Mouse (Mus musculus): ENCODE measurements around the gene Myadml2. TPM values are rescaled to one million over a fixed set of nuclear protein-coding genes. Genes with fewer than 3 reads are reported as not detected.

Gene Myadml2
- polyA plus RNA-seq (2015; fragmentation: Nextera tagmentation; extraction: Ambion mirVana), result 13.0 and 13.9 TPM in 2 replicates

GRCm38 (mm10) chr11:120648001-120648476, at the start of gene Myadml2:
Gene Myadml2, minus strand, starts transcription at chr11:120648158.
- Histone ChIP-seq H3K4me3 (peak within 1 kb of the TSS; percentile 60), H3K4me1 (peaks cover 21% of the 10 kb centered on the region), H3K9me3 (no peaks in the 10 kb centered on the region), H3K9ac (peak within 1 kb of the TSS; percentile 86), H3K36me3 (no peaks in the 10 kb centered on the region), H3K27me3 (replicated peaks) (peaks cover 21% of the 10 kb centered on the region), H3K27ac (replicated peaks) (peak within 1 kb of the TSS; percentile 92), H3K4me2 (peak within 1 kb of the TSS; percentile 74)
- WGBS, result 5% methylated on average over 13 of the region's 13 CpGs
- no peak for ATAC-seq (ENCODE audit: extremely low read depth, insufficient number of reproducible peaks, low FRiP score, low TSS enrichment)

- WGBS, result 29% methylated on average over 10 of the region's 10 CpGs
- Histone ChIP-seq H3K4me2 (no peak overlapping the region), H3K9me3 (no peaks in the 10 kb centered on the region), H3K4me1 (peaks cover 48% of the 10 kb centered on the region), H3K9ac (peak overlapping the region; percentile 68), H3K36me3 (peaks cover 64% of the 10 kb centered on the region), H3K27me3 (replicated peaks) (no peaks in the 10 kb centered on the region), H3K27ac (replicated peaks) (peak overlapping the region; percentile 84), H3K4me3 (no peak overlapping the region)
- no peak; the same call in 1 of the 2 replicates for ATAC-seq (ENCODE audit: extremely low read depth, insufficient number of reproducible peaks, low FRiP score, low TSS enrichment)
These were observed 49.8 kb upstream of the Myadml2 start for GRCm38 (mm10) chr11:120697741-120698140.

DNA sequence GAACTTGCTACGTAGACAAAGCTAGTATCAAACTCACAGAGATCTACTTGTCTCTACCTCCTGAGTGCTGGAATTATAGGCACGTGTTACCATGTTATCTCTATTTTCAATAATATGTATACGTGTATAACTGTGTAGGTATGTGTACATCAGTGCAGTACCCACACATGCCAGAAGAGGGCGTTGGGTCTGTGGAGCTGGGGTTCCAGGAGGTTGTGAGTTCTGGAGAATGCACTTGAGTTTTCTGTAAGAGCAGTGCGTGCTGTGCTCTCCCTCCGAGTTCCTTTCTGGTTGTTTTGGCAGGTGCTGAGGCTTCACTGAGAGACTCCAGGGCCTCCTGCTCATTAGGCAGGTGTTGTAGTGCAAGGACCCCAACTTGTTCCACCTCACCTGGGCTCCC, 48.6 kb upstream of the Myadml2 start:
- Histone ChIP-seq H3K36me3 (peaks cover 59% of the 10 kb centered on the region), H3K27me3 (replicated peaks) (no peaks in the 10 kb centered on the region), H3K9me3 (no peaks in the 10 kb centered on the region), H3K4me1 (peaks cover 58% of the 10 kb centered on the region), H3K9ac (no peak overlapping the region), H3K27ac (replicated peaks) (0 out of 2 replicates have a peak overlapping the region, but pooled peaks have one; percentile 84), H3K4me3 (no peak overlapping the region), H3K4me2 (no peak overlapping the region)
- ATAC-seq (ENCODE audit: extremely low read depth, insufficient number of reproducible peaks, low FRiP score, low TSS enrichment), result no peak
- 83% methylated on average over 6 of the region's 6 CpGs for WGBS

DNA sequence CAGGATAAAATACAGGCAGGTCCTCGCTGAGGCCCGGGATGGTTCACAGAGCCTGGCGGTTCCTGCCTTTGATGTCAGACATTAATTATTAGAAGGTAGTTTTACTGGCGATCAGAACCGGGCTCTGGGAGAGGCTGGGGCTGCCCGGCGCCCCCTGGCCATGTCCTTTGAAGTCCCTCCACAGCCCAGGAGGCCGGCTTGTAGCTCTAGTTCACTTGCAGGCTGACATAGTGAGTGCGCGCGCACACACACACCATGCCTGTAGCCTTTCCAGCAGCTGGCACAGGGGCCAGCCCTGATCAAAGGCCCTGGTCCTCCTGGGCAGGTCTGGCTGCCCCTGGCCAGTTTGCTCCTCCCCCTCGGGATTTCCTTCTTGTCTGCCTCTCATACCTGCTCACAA, 47.7 kb upstream of the Myadml2 start:
- Histone ChIP-seq H3K4me2 (0 out of 2 replicates have a peak overlapping the region, but pooled peaks have one; percentile 18), H3K27me3 (replicated peaks) (no peaks in the 10 kb centered on the region), H3K4me3 (no peak overlapping the region), H3K27ac (replicated peaks) (peak overlapping the region; percentile 76), H3K9ac (peak overlapping the region; percentile 61), H3K9me3 (no peaks in the 10 kb centered on the region), H3K36me3 (peaks cover 56% of the 10 kb centered on the region), H3K4me1 (peaks cover 58% of the 10 kb centered on the region)
- ATAC-seq (ENCODE audit: extremely low read depth, insufficient number of reproducible peaks, low FRiP score, low TSS enrichment), result no peak
- WGBS, result 57% methylated on average over 12 of the region's 12 CpGs

- 19% methylated on average over 4 of the region's 4 CpGs for WGBS
- peak overlapping the region; percentile 76 for H3K27ac ChIP-seq (replicated peaks)
- H3K4me1 ChIP-seq, result peaks cover 58% of the 10 kb centered on the region
- no peaks in the 10 kb centered on the region for H3K9me3 ChIP-seq
- H3K9ac ChIP-seq, result peak overlapping the region; percentile 61
- ATAC-seq (ENCODE audit: extremely low read depth, insufficient number of reproducible peaks, low FRiP score, low TSS enrichment), result peak; percentile 37; the same call in 1 of the 2 replicates
- peaks cover 57% of the 10 kb centered on the region for H3K36me3 ChIP-seq
- no peaks in the 10 kb centered on the region for H3K27me3 ChIP-seq (replicated peaks)
- peak overlapping the region; percentile 18; the same call in 1 of the 2 replicates for H3K4me2 ChIP-seq
- no peak overlapping the region for H3K4me3 ChIP-seq
These were observed 47.2 kb upstream of the Myadml2 start for GRCm38 (mm10) chr11:120695184-120695583.

DNA sequence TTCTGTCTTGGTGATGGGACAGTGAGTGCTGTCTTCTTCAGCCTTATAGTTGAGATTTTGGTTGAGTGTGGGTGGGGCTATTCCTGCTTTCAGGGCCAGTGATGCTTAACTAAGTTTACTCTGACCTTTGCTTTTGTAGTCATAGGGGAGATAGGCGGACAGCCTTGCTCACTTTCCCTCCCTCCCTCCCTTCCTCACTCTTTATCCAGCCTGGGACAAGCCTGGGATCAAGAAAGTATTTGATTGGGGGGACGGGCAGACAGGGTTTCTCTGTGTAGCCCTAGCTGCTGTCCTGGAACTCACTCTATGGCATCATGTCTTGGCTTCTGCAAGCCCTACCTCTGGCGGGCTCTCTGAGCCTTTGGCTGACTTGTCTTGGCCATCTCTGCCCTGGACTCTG, 45.5 kb upstream of the Myadml2 start:
- Histone ChIP-seq H3K4me2 (no peak overlapping the region), H3K9me3 (no peaks in the 10 kb centered on the region), H3K4me3 (no peak overlapping the region), H3K9ac (no peak overlapping the region), H3K4me1 (peaks cover 50% of the 10 kb centered on the region), H3K27ac (replicated peaks) (no peak overlapping the region), H3K27me3 (replicated peaks) (no peaks in the 10 kb centered on the region), H3K36me3 (peaks cover 64% of the 10 kb centered on the region)
- 75% methylated on average over 3 of the region's 3 CpGs for WGBS
- ATAC-seq (ENCODE audit: extremely low read depth, insufficient number of reproducible peaks, low FRiP score, low TSS enrichment), result no peak

DNA sequence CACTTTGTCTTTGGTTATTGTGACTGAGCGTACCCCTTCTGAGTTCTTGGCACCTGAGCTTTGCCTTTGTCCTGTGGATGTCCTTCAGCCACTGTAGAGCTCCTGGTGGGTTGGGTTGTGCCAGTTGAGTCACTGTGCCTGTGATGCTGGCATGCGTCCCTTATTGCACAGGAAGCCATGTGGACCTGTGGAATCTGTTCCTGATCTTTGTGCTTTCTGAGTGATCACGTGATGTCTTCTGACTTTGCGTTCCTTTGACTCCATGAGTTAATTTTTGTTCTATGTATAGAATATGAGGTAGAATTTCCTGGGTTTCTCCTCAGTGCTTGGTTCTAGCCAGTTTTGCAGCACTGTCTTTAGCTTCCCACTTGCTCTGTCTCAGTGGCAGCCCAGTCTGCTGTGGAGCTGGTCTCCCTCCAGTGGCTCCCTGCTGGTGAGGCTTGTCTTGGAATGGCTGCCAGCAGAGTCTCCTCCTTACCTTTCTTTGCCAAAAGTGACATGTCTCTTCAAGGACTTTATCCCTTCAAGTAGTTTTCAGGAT, 44.6 kb upstream of the Myadml2 start:
- H3K27me3 ChIP-seq (replicated peaks), result no peaks in the 10 kb centered on the region
- H3K4me1 ChIP-seq, result peaks cover 40% of the 10 kb centered on the region
- ATAC-seq (ENCODE audit: extremely low read depth, insufficient number of reproducible peaks, low FRiP score, low TSS enrichment), result no peak
- no peak overlapping the region for H3K4me3 ChIP-seq
- no peaks in the 10 kb centered on the region for H3K9me3 ChIP-seq
- H3K9ac ChIP-seq, result no peak overlapping the region
- peaks cover 73% of the 10 kb centered on the region for H3K36me3 ChIP-seq
- H3K27ac ChIP-seq (replicated peaks), result 0 out of 2 replicates have a peak overlapping the region, but pooled peaks have one; percentile 10
- H3K4me2 ChIP-seq, result no peak overlapping the region
- WGBS, result 80% methylated on average over 4 of the region's 4 CpGs

- peaks cover 19% of the 10 kb centered on the region for H3K4me1 ChIP-seq
- H3K27me3 ChIP-seq (replicated peaks), result no peaks in the 10 kb centered on the region
- no peak overlapping the region for H3K4me3 ChIP-seq
- H3K4me2 ChIP-seq, result no peak overlapping the region
- H3K9me3 ChIP-seq, result no peaks in the 10 kb centered on the region
- ATAC-seq (ENCODE audit: extremely low read depth, insufficient number of reproducible peaks, low FRiP score, low TSS enrichment), result no peak
- WGBS, result 81% methylated on average over 3 of the region's 3 CpGs
- peaks cover 79% of the 10 kb centered on the region for H3K36me3 ChIP-seq
- H3K27ac ChIP-seq (replicated peaks), result no peak overlapping the region
- no peak overlapping the region for H3K9ac ChIP-seq
These were observed 41.4 kb upstream of the Myadml2 start for GRCm38 (mm10) chr11:120689365-120689764.

DNA sequence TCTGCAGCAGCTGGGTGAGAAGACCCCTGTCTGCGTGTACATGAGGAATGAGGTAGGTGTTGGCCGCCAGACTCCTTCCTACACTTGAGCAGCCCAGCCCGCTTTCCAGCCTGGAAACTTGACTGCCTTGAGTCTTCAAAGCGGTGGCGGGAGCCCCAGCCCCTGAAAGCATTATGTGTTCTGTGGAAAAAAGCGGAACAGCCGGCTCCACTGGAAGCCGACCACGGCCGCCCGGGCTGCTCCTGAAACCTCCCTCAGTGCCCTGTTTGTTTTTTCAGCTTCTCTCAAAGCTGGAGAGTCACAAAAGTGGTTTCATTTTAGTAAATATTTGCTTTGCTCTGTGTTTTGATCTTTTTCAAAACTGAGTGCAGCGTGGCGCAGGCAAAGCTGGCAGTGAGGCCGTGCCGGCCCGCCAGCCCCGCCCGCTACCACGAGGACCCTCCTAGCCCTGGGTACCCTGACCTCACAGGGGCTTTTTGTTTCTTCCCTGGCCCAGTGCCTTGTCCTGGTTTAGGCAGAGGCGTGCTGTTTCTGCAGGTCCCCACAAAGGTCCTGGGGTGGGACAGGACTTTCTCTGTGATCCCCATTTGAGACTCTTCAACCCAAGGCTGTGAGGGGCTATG, 38.8 kb upstream of the Myadml2 start:
- ATAC-seq (ENCODE audit: extremely low read depth, insufficient number of reproducible peaks, low FRiP score, low TSS enrichment), result no peak
- Histone ChIP-seq H3K36me3 (peaks cover 74% of the 10 kb centered on the region), H3K4me2 (no peak overlapping the region), H3K27ac (replicated peaks) (peak overlapping the region; percentile 24; the same call in 1 of the 2 replicates), H3K27me3 (replicated peaks) (no peaks in the 10 kb centered on the region), H3K9ac (peak overlapping the region; percentile 24; the same call in 1 of the 2 replicates), H3K4me3 (no peak overlapping the region), H3K4me1 (peaks cover 9% of the 10 kb centered on the region), H3K9me3 (no peaks in the 10 kb centered on the region)
- WGBS, result 86% methylated on average over 20 of the region's 20 CpGs

DNA sequence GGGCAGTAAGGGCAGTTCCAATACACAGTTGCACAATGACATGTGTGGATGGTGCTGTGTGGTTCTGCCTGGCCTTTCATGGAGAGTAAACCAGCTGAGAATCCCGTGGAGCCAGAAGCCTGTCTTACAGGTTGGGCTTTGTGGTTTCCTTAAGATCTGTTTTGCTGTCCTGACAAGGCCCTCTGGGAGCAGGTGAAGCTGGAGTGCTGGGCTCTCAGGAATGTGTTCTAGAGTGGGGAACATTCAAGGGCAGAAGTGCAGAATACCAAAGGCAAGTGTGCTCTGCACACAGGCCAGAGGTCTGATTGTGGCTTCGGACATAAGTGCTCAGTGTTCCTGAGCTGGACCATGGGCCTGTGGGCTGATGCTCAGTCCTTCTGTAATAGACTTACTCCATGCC, 36.7 kb upstream of the Myadml2 start:
- Histone ChIP-seq H3K9ac (no peak overlapping the region), H3K4me3 (no peak overlapping the region)
- no peak for ATAC-seq (ENCODE audit: extremely low read depth, insufficient number of reproducible peaks, low FRiP score, low TSS enrichment)

GRCm38 (mm10) chr11:120684086-120684485, 36.1 kb upstream of the Myadml2 start:
- H3K27ac ChIP-seq (replicated peaks), result no peak overlapping the region
- peaks cover 76% of the 10 kb centered on the region for H3K36me3 ChIP-seq
- no peak for ATAC-seq (ENCODE audit: extremely low read depth, insufficient number of reproducible peaks, low FRiP score, low TSS enrichment)
- no peak overlapping the region for H3K4me2 ChIP-seq
- no peak overlapping the region for H3K4me3 ChIP-seq
- peaks cover 9% of the 10 kb centered on the region for H3K4me1 ChIP-seq
- H3K27me3 ChIP-seq (replicated peaks), result no peaks in the 10 kb centered on the region
- 71% methylated on average over 2 of the region's 2 CpGs for WGBS
- no peak overlapping the region for H3K9ac ChIP-seq
- no peaks in the 10 kb centered on the region for H3K9me3 ChIP-seq

More for the DNA sequence above, 36.7 kb upstream of the Myadml2 start:
- peaks cover 9% of the 10 kb centered on the region for H3K4me1 ChIP-seq
- no peak overlapping the region for H3K4me2 ChIP-seq
- H3K36me3 ChIP-seq, result peaks cover 76% of the 10 kb centered on the region
- H3K27me3 ChIP-seq (replicated peaks), result no peaks in the 10 kb centered on the region
- H3K9me3 ChIP-seq, result no peaks in the 10 kb centered on the region
- no peak overlapping the region for H3K27ac ChIP-seq (replicated peaks)
- 56% methylated on average over 2 of the region's 2 CpGs for WGBS
